Mouse (Mus musculus) heart, embryonic 12.5 days (tissue): ENCODE data around the gene Sf3b4. TPM values are rescaled to one million over a fixed set of nuclear protein-coding genes. Genes with fewer than 3 reads are reported as not detected.

ENCODE experiments used
- ATAC-seq: fragments of 200-750 bp; cut with Nextera tagmentation; 2 replicates; pipeline ENCODE4 v1.8.0; 2017; ENCODE audit warnings: moderate TSS enrichment, moderate library complexity; ENCODE audit not compliant: insufficient number of reproducible peaks, low FRiP score
- H3K27ac ChIP-seq: fragments of 300-500 bp; sonication (generic); 2 replicates; pipeline ENCODE4 v1.5.1; 2016; ENCODE audit warnings: mild to moderate bottlenecking, moderate library complexity; ENCODE audit not compliant: poor library complexity, severe bottlenecking
- H3K27me3 ChIP-seq: fragments of 300-500 bp; sonication (generic); replicated peaks from 2 replicates; pipeline ENCODE4 v1.6.1; 2016; ENCODE audit warnings: mild to moderate bottlenecking, moderate library complexity
- H3K36me3 ChIP-seq: fragments of 300-500 bp; sonication (generic); 2 replicates; pipeline ENCODE4 v1.6.1; 2016; ENCODE audit warnings: mild to moderate bottlenecking, moderate library complexity
- H3K4me1 ChIP-seq: fragments of 300-500 bp; sonication (generic); replicated peaks from 2 replicates; pipeline ENCODE4 v1.6.1; 2016; ENCODE audit warnings: mild to moderate bottlenecking
- H3K4me2 ChIP-seq: fragments of 300-500 bp; sonication (generic); 2 replicates; pipeline ENCODE4 v1.6.1; 2016; ENCODE audit warnings: mild to moderate bottlenecking, moderate library complexity
- H3K4me3 ChIP-seq: fragments of 300-500 bp; sonication (generic); 2 replicates; pipeline ENCODE4 v1.5.1; 2016; ENCODE audit warnings: mild to moderate bottlenecking
- H3K9ac ChIP-seq: fragments of 300-500 bp; sonication (generic); 2 replicates; pipeline ENCODE4 v1.6.1; 2016; ENCODE audit warnings: mild to moderate bottlenecking, moderate library complexity
- H3K9me3 ChIP-seq: fragments of 300-500 bp; sonication (generic); replicated peaks from 2 replicates; pipeline ENCODE4 v1.6.1; 2016; ENCODE audit warnings: mild to moderate bottlenecking, moderate library complexity
- WGBS: fragments of 180-500 bp; shearing (Covaris S2); methylation state at CpG from one replicate; pipeline ENCODE4 v1.1.7; 2016; 5-methylcytosine and 5-hydroxymethylcytosine counted together
- microRNA-seq: library from miRNA; unstranded; fragments of <30 nt; microRNA quantifications from one replicate; pipeline ENCODE4, GENCODE M21; 2017
- polyA plus RNA-seq: library from polyadenylated mRNA; unstranded; fragments of >200 nt; fragmentation: Nextera tagmentation; extraction: Ambion mirVana; gene quantifications from 2 replicates; pipeline ENCODE4 v1.2.1, GENCODE M21; 2016

The Sf3b4 gene
- polyA plus RNA-seq, 1 experiment from 2014 or later, result 107 TPM

DNA sequence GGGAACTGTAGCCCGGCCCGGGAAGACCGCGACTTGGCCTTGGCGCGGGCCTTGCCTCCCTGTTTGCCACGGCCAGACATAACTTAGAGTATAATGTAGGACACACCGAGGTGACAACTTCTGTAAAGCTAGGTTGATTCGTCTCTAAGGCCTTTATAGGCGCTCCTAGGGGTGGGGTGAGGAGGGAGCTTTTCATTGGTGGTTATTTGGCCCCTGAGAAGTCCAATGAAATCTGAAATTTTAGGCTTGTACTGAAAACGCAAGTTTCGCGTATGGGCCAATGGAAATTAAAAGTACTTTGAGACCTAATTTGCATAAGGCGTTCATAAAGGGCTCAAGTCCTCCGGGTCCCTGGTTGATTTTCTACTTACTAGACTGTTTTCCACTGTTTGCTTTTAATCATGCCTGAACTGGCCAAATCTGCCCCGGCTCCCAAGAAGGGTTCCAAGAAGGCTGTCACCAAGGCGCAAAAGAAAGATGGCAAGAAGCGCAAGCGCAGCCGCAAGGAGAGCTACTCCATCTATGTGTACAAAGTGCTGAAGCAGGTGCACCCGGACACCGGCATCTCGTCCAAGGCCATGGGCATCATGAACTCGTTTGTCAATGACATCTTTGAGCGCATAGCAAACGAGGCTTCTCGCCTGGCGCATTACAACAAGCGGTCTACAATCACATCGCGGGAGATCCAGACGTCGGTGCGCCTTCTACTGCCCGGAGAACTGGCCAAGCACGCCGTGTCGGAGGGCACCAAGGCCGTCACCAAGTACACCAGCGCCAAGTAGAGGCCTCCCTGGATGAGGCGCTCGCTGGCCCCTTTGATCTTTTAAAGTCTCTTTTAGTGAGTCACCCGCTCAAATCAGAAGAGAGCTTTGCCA lies 48.9 kb downstream of the Sf3b4 start, which contains the start of the genes Hist2h2ac and Hist2h2be:
Gene Hist2h2ac, minus strand, starts transcription at position 116 of the 875 bp plus-strand sequence.
Gene Hist2h2be, plus strand, starts transcription at position 355 of the 875 bp plus-strand sequence.
- H3K9me3 ChIP-seq, result no peaks in the 10 kb centered on the region
- peaks cover 39% of the 10 kb centered on the region for H3K4me1 ChIP-seq
- peak within 1 kb of the TSS; percentile 79 for H3K4me3 ChIP-seq
- H3K27me3 ChIP-seq, result no peaks in the 10 kb centered on the region
- ATAC-seq, result peak; percentile 90
- no peaks in the 10 kb centered on the region for H3K36me3 ChIP-seq
- H3K9ac ChIP-seq, result peak within 1 kb of the TSS; percentile 90
- under 1% methylated on average over 43 of the region's 43 CpGs for WGBS
- peak within 1 kb of the TSS; percentile 90 for H3K4me2 ChIP-seq
- H3K27ac ChIP-seq, result peak within 1 kb of the TSS; percentile 100

DNA sequence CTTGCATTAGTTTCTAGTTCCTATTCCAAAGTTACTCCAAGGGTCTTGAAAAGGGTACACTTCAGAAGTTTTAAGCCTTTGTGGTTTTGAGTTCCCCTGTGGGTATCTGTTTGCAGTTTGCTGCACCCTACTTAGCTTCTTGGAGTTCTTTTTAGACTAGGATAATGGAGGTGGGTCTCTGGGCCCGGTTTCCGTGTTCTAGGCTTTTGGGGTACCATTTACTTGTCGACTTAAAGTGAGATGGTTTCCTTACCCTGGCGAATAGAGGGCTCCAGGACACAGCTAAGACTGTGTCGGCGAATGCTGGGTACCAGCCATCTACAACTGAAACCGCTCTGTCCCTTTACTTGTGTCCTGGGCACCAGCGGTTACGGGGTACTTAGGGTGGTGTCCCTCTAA lies 49.5 kb downstream of the Sf3b4 start:
- Histone ChIP-seq H3K9ac (peak overlapping the region; percentile 90), H3K4me2 (peak overlapping the region; percentile 90), H3K4me3 (peak overlapping the region; percentile 79), H3K27ac (peak overlapping the region; percentile 100), H3K4me1 (peaks cover 43% of the 10 kb centered on the region), H3K9me3 (no peaks in the 10 kb centered on the region), H3K36me3 (no peaks in the 10 kb centered on the region), H3K27me3 (no peaks in the 10 kb centered on the region)
- ATAC-seq, result no peak
- WGBS, result 30% methylated on average over 9 of the region's 9 CpGs

DNA sequence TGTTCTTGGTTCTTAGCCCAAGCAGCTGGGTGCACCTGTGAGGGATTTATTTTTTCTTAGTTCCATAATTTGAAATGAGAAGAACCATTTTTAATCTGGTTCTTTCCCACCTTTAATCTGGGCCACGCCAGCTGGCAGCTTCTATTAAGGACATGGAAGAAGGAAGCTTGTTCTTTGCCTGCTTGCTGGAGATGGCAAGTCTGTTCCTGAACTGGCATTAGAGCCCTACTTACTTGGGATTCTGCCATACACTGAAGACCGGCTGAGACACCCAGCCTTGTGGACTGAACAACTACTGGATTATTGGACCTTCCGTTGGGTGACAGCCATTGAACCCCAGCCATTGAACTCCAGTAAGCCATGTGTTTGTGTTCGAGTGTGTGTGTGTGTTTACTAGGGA lies 50.6 kb downstream of the Sf3b4 start:
- Histone ChIP-seq H3K27ac (no peak overlapping the region), H3K4me3 (no peak overlapping the region), H3K27me3 (no peaks in the 10 kb centered on the region), H3K4me1 (peaks cover 49% of the 10 kb centered on the region), H3K9me3 (no peaks in the 10 kb centered on the region), H3K9ac (no peak overlapping the region), H3K4me2 (no peak overlapping the region), H3K36me3 (no peaks in the 10 kb centered on the region)
- WGBS, result 87% methylated on average over 4 of the region's 4 CpGs
- ATAC-seq, result no peak

DNA sequence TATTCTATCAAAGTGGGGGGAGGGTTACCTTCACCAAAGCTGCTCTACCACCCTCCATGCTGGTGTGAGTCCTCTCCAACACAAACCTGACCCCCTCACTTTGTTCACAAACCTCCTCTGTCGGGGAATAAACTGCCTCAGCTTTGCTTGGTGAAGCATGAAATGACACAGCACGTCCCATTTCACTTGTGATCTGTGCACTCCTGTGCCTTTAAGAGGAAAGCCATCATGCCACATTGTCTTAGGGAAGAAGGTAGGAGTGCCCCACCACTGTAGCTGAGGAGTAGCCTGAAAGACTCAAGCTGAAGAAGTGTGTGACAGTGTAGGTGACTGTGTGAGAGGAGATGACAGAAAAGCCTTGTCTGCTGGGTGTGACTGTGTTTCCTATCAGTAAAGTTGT lies 53.3 kb downstream of the Sf3b4 start:
- ATAC-seq, result no peak
- H3K36me3 ChIP-seq, result no peaks in the 10 kb centered on the region
- H3K9me3 ChIP-seq, result no peaks in the 10 kb centered on the region
- H3K27me3 ChIP-seq, result no peaks in the 10 kb centered on the region
- H3K9ac ChIP-seq, result peak overlapping the region; percentile 58; the same call in 1 of the 2 replicates
- H3K4me2 ChIP-seq, result no peak overlapping the region
- H3K4me1 ChIP-seq, result peaks cover 44% of the 10 kb centered on the region
- 48% methylated on average over 2 of the region's 2 CpGs for WGBS
- no peak overlapping the region for H3K4me3 ChIP-seq
- no peak overlapping the region for H3K27ac ChIP-seq

Small RNA genes within 50 kb of the gene (microRNA-seq; reads per million reads assigned to microRNA genes)
- gene Gm44492, result not detected

Other genes starting within 250 kb of the Sf3b4 start
- 222 and 229 TPM in 2 replicates for gene Anp32e, start 243.1 kb upstream of the Sf3b4 start, polyA plus RNA-seq
- gene Plekho1, start 176.3 kb upstream of the Sf3b4 start, polyA plus RNA-seq, result 76.1 and 80.8 TPM in 2 replicates
- gene Vps45, start 113.9 kb upstream of the Sf3b4 start, polyA plus RNA-seq, result 30.0 and 32.8 TPM in 2 replicates
- gene Otud7b, start 67.8 kb upstream of the Sf3b4 start, polyA plus RNA-seq, result 20.7 and 22.2 TPM in 2 replicates
- 9.0 and 10.7 TPM in 2 replicates for gene Mtmr11, start 10.3 kb upstream of the Sf3b4 start, polyA plus RNA-seq
- 20.3 and 21.7 TPM in 2 replicates for gene Sv2a, start 8.8 kb downstream of the Sf3b4 start, polyA plus RNA-seq
- gene Bola1, start 47.4 kb downstream of the Sf3b4 start, polyA plus RNA-seq, result 44.4 and 45.6 TPM in 2 replicates
- gene Hist2h2ab, start 47.5 kb downstream of the Sf3b4 start, polyA plus RNA-seq, result not detected in 2 replicates
- 4.4 and 5.9 TPM in 2 replicates for gene Hist2h2ac, start 48.5 kb downstream of the Sf3b4 start, polyA plus RNA-seq
- gene Hist2h2be, start 48.8 kb downstream of the Sf3b4 start, polyA plus RNA-seq, result 5.0 and 5.7 TPM in 2 replicates
- 2.5 and 3.7 TPM in 2 replicates for gene Hist2h3c2, start 66.8 kb downstream of the Sf3b4 start, polyA plus RNA-seq
- 38.3 and 41.2 TPM in 2 replicates for gene Hist2h2aa2, start 67.9 kb downstream of the Sf3b4 start, polyA plus RNA-seq
- gene Hist2h2aa1, start 73.2 kb downstream of the Sf3b4 start, polyA plus RNA-seq, result 6.2 and 12.7 TPM in 2 replicates
- gene Hist2h3c1, start 74.4 kb downstream of the Sf3b4 start, polyA plus RNA-seq, result 0.64 and 1.4 TPM in 2 replicates
- 3.2 and 3.7 TPM in 2 replicates for gene Hist2h4, start 91.0 kb downstream of the Sf3b4 start, polyA plus RNA-seq
- gene Hist2h3b, start 96.3 kb downstream of the Sf3b4 start, polyA plus RNA-seq, result 23.4 and 26.5 TPM in 2 replicates
- 4.0 and 6.5 TPM in 2 replicates for gene Hist2h2bb, start 97.4 kb downstream of the Sf3b4 start, polyA plus RNA-seq
- gene Fcgr1, start 121.6 kb downstream of the Sf3b4 start, polyA plus RNA-seq, result 0.71 and 0.82 TPM in 2 replicates